Mouse (Mus musculus) testis, adult 2 months (tissue): ENCODE measurements around the gene Tmod1. TPM values are rescaled to one million over a fixed set of nuclear protein-coding genes. Genes with fewer than 3 reads are reported as not detected.

Source experiments
- H3K27ac ChIP-seq: fragments of 200-500 bp; 2 replicates; pipeline ENCODE4 v1.5.1; 2012; ENCODE audit warnings: low read depth, low read length; ENCODE audit not compliant: control insufficient read depth, insufficient read depth
- H3K27me3 ChIP-seq: fragments of 200-500 bp; 2 replicates; pipeline ENCODE4 v1.6.1; 2012; ENCODE audit warnings: mild to moderate bottlenecking, low read length, moderate library complexity; ENCODE audit not compliant: control insufficient read depth, insufficient read depth
- H3K36me3 ChIP-seq: fragments of 200-500 bp; 2 replicates; pipeline ENCODE4 v1.6.1; 2012; ENCODE audit warnings: mild to moderate bottlenecking, low read length; ENCODE audit not compliant: control insufficient read depth, insufficient read depth
- H3K4me1 ChIP-seq: fragments of 200-500 bp; 2 replicates; pipeline ENCODE4 v1.6.1; 2012; ENCODE audit warnings: low read length; ENCODE audit not compliant: control insufficient read depth, insufficient read depth
- H3K4me3 ChIP-seq: fragments of 200-500 bp; 2 replicates; pipeline ENCODE4 v1.5.1; 2012; ENCODE audit warnings: low read depth, mild to moderate bottlenecking, low read length, moderate library complexity, mixed read lengths; ENCODE audit not compliant: control insufficient read depth
- CTCF ChIP-seq: fragments of 200-500 bp; IDR thresholded peaks from 2 replicates; pipeline ENCODE4 v1.5.1; 2012; ENCODE audit warnings: low read depth, mild to moderate bottlenecking, inconsistent platforms, low read length, moderate library complexity; ENCODE audit not compliant: control insufficient read depth, insufficient read depth, insufficient replicate concordance
- POLR2A ChIP-seq: fragments of 200-500 bp; IDR thresholded peaks from 2 replicates; pipeline ENCODE4 v1.6.1; 2012; ENCODE audit warnings: low read depth, mild to moderate bottlenecking, inconsistent platforms, low read length, moderate library complexity; ENCODE audit not compliant: control insufficient read depth
- polyA plus RNA-seq: library from polyadenylated mRNA; depleted of rRNA; stranded (reverse); fragments of >200 nt; gene quantifications from 2 replicates; pipeline ENCODE4 v1.2.3, GENCODE M21; 2012

The Tmod1 gene
- polyA plus RNA-seq, 1 experiment, result 24.7 TPM

DNA sequence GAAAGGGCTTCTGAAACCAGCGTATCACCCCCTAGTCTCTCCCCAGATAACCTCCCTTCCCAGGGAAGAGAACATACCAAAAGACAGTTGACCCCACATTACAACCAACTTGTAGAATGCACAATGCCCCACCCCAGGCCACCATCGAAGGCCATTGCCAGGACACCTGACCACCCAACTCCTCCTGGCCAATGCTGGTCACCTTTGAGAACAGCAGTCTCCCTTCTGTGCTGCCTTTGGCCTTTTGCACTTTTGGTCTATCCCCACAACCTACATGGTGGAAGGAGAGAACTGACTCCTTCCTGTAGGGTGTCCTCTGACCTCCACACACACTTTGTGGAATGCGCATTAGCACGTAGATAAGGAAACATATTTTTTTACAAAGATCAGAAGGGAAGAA lies 78.8 kb downstream of the Tmod1 start:
- H3K4me1 ChIP-seq, result no peaks in the 10 kb centered on the region; the same call in 1 of the 2 replicates
- H3K27ac ChIP-seq, result no peak overlapping the region
- peaks cover 7% of the 10 kb centered on the region for H3K36me3 ChIP-seq
- TF ChIP-seq POLR2A (no peak), CTCF (no peak)
- no peaks in the 10 kb centered on the region for H3K27me3 ChIP-seq
- no peak overlapping the region for H3K4me3 ChIP-seq

DNA sequence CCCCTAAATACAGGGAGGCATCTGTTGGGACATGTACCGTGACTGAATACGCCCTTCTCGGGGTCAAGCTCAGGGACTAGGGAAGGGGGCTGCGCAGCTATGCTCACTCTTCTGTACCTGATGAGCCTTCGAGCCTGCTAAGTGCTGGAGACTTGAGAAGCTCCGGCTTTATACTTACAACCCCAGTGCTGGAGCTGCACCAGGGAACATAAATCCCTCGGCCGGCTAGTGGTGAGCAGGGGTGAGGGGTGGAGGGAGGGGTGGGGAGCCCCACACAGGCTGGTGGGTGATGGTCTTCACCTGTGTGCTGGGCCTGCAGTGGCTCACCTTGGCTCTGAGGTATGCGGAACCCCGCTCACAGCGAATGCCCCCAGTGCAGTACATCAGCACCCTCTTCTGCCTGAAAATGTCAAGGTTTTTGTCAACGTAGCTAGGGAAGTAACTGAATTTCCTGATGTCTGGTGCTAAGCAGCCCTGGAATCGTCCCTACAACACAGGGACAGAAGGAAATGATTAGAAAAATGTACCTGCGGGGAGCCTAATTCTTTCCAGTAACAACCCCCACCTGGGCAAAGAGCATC lies 80.9 kb downstream of the Tmod1 start:
- Histone ChIP-seq H3K4me3 (no peak overlapping the region), H3K36me3 (peaks cover 9% of the 10 kb centered on the region), H3K27me3 (no peaks in the 10 kb centered on the region), H3K27ac (no peak overlapping the region), H3K4me1 (no peaks in the 10 kb centered on the region; the same call in 1 of the 2 replicates)
- TF ChIP-seq POLR2A (no peak), CTCF (no peak)

DNA sequence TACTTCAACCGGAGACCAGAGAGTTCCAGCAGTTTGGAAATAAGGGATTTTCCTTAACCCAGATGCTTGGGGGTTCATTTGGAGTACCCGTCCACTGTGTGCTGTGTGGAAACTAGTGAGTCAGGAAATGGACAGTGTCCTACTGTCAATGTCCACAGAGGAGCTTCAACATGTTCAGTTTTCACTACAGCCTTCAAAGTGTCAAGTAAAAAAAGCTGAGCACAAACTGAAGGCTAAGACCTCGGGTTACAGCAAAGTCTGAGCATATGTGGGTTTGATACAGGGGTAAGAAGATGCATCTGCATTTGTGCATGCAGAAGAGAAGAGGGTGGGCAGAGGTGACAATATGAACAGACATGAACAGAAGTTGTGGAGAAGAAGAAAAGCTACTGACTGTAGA lies 82.0 kb downstream of the Tmod1 start:
- no peak overlapping the region for H3K27ac ChIP-seq
- peaks cover 8% of the 10 kb centered on the region for H3K36me3 ChIP-seq
- H3K27me3 ChIP-seq, result no peaks in the 10 kb centered on the region
- H3K4me3 ChIP-seq, result no peak overlapping the region
- no peak for TF ChIP-seq POLR2A
- no peak for TF ChIP-seq CTCF
- no peaks in the 10 kb centered on the region; the same call in 1 of the 2 replicates for H3K4me1 ChIP-seq

DNA sequence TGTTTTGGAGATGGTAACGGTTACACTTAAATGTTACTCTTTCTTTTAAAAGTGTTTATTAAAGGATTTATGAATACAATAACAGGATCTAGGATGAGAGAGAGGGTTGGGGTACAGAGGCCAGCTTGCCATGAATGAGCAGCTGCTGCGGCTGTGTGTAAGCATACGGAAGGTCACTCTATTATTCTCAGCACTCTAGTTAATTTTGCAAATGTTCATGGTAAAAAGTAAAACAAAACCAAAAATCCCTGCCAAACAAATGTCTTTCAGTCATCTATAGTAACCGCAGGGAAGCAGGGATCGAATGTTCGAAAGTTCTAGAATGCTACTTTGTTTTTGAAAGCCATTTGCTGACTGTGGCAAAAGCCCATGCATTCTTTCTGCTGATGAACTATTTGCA lies 84.6 kb downstream of the Tmod1 start:
- TF ChIP-seq POLR2A, result no peak
- no peaks in the 10 kb centered on the region for H3K27me3 ChIP-seq
- H3K4me1 ChIP-seq, result no peaks in the 10 kb centered on the region
- no peak overlapping the region for H3K4me3 ChIP-seq
- peaks cover 9% of the 10 kb centered on the region for H3K36me3 ChIP-seq
- no peak overlapping the region for H3K27ac ChIP-seq

DNA sequence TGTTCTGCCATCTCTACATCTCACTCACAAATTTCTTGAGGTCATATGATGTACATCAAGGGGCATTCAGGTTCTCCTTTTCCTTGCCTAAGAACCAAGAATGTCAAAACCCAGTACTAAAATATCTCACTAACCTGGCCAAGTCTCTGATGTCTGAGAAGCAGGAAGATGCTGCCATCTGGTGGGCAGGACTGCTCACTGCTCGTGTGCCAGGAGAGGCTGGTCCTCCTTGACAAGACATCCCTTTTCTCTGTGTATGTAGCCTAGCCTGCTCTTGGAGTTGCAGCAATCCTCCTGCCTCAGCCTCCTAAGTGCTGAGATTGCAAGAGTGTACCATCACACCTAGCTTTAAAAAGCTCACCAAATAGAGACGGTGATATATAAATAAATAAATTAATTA lies 87.8 kb downstream of the Tmod1 start:
- peak; percentile 86; the same call in 1 of the 2 replicates for TF ChIP-seq CTCF
- no peak for TF ChIP-seq POLR2A
- Histone ChIP-seq H3K27ac (no peak overlapping the region), H3K4me3 (peak overlapping the region; percentile 27; the same call in 1 of the 2 replicates), H3K36me3 (peaks cover 4% of the 10 kb centered on the region; the same call in 1 of the 2 replicates), H3K4me1 (no peaks in the 10 kb centered on the region), H3K27me3 (no peaks in the 10 kb centered on the region)

DNA sequence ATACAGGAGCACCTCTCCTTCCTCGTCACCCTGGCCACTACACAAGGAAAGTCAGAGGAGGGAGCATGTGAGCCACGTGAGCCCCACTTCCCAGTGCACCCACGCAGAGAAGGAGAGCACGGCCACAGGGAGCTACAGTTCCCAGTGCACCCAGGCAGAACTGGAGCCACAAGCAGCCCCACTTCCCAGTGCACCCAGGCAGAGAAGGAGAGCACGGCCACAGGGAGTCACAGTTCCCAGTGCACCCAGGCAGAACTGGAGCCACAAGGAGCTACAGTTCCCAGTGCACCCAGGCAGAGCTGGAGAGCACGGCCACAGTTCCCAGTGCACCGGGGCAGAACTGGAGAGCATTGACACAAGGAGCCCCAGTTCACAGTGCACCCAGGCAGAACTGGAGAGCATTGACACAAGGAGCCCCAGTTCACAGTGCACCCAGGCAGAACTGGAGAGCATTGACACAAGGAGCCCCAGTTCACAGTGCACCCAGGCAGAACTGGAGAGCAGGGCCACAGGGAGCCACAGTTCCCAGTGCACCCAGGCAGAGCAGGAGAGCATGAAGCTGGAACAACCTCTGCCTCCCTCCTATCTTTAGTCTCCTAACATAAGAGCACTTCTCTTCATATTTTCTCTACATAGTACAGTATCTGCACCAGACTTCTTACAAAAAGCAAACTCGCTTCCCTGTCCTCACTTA lies 90.7 kb downstream of the Tmod1 start:
- Histone ChIP-seq H3K27me3 (no peaks in the 10 kb centered on the region), H3K4me3 (no peak overlapping the region), H3K27ac (no peak overlapping the region), H3K4me1 (no peaks in the 10 kb centered on the region), H3K36me3 (peaks cover 2% of the 10 kb centered on the region)
- TF ChIP-seq POLR2A (no peak), CTCF (no peak)

DNA sequence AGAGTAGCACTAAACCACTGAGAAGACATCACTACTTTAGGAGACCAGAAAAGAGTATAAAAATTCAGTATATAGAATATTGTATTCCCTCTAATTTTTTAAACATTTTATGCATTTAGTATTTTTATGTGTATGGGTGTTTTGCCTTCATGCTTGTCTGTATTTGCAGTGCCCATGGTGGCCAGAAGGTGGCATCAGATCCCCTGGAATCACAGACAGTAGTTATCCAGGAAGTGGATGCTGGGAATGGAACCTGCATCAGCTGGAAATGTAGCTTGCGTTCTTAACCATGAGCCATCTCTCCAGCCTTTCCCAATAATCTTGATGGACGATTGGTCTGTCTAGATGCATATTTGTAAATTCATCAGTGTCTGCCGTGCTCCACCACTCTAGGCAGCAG lies 91.5 kb downstream of the Tmod1 start:
- TF ChIP-seq POLR2A (no peak), CTCF (peak; percentile 40; the same call in 1 of the 2 replicates)
- no peak overlapping the region for H3K27ac ChIP-seq
- no peak overlapping the region for H3K4me3 ChIP-seq
- peaks cover 2% of the 10 kb centered on the region for H3K36me3 ChIP-seq
- no peaks in the 10 kb centered on the region for H3K27me3 ChIP-seq
- no peaks in the 10 kb centered on the region for H3K4me1 ChIP-seq
